Mouse (Mus musculus) bone marrow, adult 2 months (tissue): ENCODE results near the gene Wfdc3. TPM values are rescaled to one million over a fixed set of nuclear protein-coding genes. Genes with fewer than 3 reads are reported as not detected.

Experiments
- H3K27ac ChIP-seq: fragments of 200-500 bp; 2 replicates; pipeline ENCODE4 v1.5.1; 2012; ENCODE audit warnings: low read depth, mild to moderate bottlenecking, control low read depth, inconsistent platforms, low read length; ENCODE audit not compliant: control insufficient read depth, poor library complexity, insufficient read depth
- H3K4me1 ChIP-seq: fragments of 200-500 bp; 2 replicates; pipeline ENCODE4 v1.6.1; 2011; ENCODE audit warnings: low read length; ENCODE audit not compliant: control insufficient read depth, insufficient read depth
- H3K4me3 ChIP-seq: fragments of 200-500 bp; replicated peaks from 2 replicates; pipeline ENCODE3; 2011; ENCODE audit warnings: mild to moderate bottlenecking, low read depth, low read length, control low read depth; ENCODE audit not compliant: control insufficient read depth
- CTCF ChIP-seq: fragments of 200-500 bp; IDR thresholded peaks from 2 replicates; pipeline ENCODE4 v1.5.1; 2011; ENCODE audit warnings: low read length, control low read depth; ENCODE audit not compliant: control insufficient read depth, insufficient read depth
- POLR2A ChIP-seq: fragments of 200-500 bp; IDR thresholded peaks from 2 replicates; pipeline ENCODE4 v1.6.1; 2011; ENCODE audit warnings: low read depth, mild to moderate bottlenecking, control low read depth, low read length, borderline replicate concordance; ENCODE audit not compliant: control insufficient read depth
- WGBS: fragments of 180-500 bp; shearing (Covaris S2); methylation state at CpG from one replicate; pipeline ENCODE4 v1.1.7; 2018; 5-methylcytosine and 5-hydroxymethylcytosine counted together
- polyA plus RNA-seq: library from polyadenylated mRNA; stranded (reverse); fragments of >200 nt; gene quantifications from 2 replicates; pipeline ENCODE4 v1.2.4, GENCODE M21; 2011; ENCODE audit warnings: low replicate concordance; ENCODE audit not compliant: missing spikeins, insufficient read depth, insufficient read length

Gene Wfdc3
- polyA plus RNA-seq, 1 experiment = 2.2 TPM

DNA sequence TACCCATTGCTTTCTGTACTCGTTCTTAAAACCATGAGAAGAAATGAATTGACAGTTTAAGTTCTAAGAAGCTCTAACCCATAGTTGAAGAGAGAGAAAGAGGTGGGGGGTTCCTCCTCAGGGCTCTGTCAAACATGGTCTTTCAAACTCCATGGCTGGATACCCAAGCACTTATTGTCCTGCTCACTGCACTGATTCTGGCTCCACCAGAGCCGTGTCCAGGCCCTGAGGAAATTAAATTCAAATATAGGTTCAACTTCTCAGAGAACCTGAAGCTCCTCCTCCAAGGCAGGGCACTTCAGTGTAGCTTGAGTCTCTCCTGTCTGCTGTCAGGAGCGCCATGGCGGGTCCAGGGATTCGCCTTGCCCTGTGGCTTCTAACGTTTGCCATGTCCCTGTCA, 30.7 kb downstream of the Wfdc3 start, which contains the start of gene Spint5:
TSS of gene Spint5 (plus strand) at position 301 of the 400 bp plus-strand sequence.
- 70% methylated on average over 6 of the region's 6 CpGs for WGBS
- Histone ChIP-seq H3K4me1 (no peaks in the 10 kb centered on the region), H3K27ac (no peak within 1 kb of the TSS), H3K4me3 (no peak within 1 kb of the TSS)
- TF ChIP-seq POLR2A = no peak
- TF ChIP-seq CTCF = no peak

DNA sequence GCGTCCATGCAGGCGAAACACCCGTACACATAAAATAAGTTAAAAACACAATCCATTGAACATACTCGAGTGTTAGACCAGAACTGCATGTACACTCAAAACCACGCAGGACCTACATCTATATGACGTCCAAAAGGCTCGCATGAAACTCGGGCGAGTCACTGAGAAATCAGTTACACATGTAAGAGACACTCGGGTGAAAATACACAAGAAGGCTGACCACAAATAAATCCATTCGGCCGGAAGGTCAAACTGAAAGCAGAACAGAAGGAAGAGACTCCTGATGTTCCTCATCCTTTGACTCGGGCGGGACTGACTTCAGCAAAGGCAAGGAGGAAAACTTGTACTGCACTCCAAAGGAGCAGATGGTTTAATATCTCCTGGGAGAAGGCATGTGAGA, 39.7 kb downstream of the Wfdc3 start:
- Histone ChIP-seq H3K4me3 (no peak overlapping the region), H3K27ac (no peak overlapping the region), H3K4me1 (no peaks in the 10 kb centered on the region)
- WGBS = 82% methylated on average over 14 of the region's 14 CpGs
- TF ChIP-seq POLR2A = no peak
- no peak for TF ChIP-seq CTCF

GRCm38 (mm10) chr2:164705328-164705727, 40.4 kb downstream of the Wfdc3 start:
- TF ChIP-seq CTCF = no peak
- TF ChIP-seq POLR2A = no peak
- WGBS = 88% methylated on average over 6 of the region's 6 CpGs
- H3K4me1 ChIP-seq = no peaks in the 10 kb centered on the region

GRCm38 (mm10) chr2:164704235-164704634, 41.5 kb downstream of the Wfdc3 start:
- TF ChIP-seq POLR2A (no peak), CTCF (no peak)
- Histone ChIP-seq H3K4me3 (no peak overlapping the region), H3K4me1 (no peaks in the 10 kb centered on the region), H3K27ac (no peak overlapping the region)
- 73% methylated on average over 5 of the region's 5 CpGs for WGBS

More at GRCm38 (mm10) chr2:164705328-164705727, 40.4 kb downstream of the Wfdc3 start:
- no peak overlapping the region for H3K4me3 ChIP-seq
- H3K27ac ChIP-seq = no peak overlapping the region

GRCm38 (mm10) chr2:164701761-164702160, 44.0 kb downstream of the Wfdc3 start:
- 70% methylated on average over 5 of the region's 5 CpGs for WGBS
- TF ChIP-seq CTCF (no peak), POLR2A (no peak)
- no peak overlapping the region for H3K27ac ChIP-seq
- H3K4me3 ChIP-seq = no peak overlapping the region
- no peaks in the 10 kb centered on the region for H3K4me1 ChIP-seq

DNA sequence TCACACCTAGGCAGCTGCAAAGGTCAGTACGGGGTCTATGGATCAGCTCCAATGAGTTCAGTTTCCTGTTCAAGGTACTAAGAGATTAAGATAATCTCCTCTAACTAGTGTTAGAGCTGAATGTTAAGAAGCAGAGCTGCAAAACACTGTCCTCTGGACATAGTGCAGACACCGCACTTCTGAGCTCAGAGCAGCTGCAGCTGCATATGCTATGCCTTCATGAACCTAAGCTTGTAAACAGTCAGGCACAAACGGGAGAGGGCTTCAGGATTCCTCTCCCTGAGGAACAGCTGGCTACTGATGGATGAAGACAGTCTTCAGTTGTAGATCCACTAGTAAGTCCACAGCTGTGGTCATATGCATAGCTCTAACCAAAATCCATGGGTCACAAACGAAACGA, 44.8 kb downstream of the Wfdc3 start:
- Histone ChIP-seq H3K27ac (no peak overlapping the region), H3K4me1 (no peaks in the 10 kb centered on the region), H3K4me3 (no peak overlapping the region)
- 65% methylated on average over 5 of the region's 5 CpGs for WGBS
- TF ChIP-seq POLR2A (no peak), CTCF (no peak)

DNA sequence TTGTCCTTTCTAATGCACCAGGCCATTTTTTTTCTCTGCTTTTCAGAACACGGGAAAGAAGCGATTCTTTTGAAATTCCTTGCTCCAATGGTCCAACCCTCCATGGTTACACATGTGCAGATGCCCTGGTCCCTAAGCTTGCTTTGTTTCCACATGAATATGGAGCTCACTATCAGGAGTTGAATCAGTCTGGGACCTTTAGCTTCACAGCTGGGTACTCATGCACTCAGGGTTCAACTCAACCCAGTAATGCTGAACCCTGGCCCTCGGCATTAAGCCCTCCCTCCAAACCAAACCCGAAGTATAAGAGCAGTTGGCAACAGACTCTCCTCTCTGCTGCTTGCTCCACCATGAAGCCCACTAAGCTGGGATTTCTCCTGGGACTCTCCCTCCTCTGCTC, 47.5 kb downstream of the Wfdc3 start, which contains the start of gene Spint4:
TSS of gene Spint4 (plus strand) at position 301 of the 400 bp plus-strand sequence.
- H3K4me3 ChIP-seq = no peak within 1 kb of the TSS
- no peaks in the 10 kb centered on the region for H3K4me1 ChIP-seq
- TF ChIP-seq POLR2A (no peak), CTCF (no peak)
- H3K27ac ChIP-seq = no peak within 1 kb of the TSS
- WGBS = 83% methylated on average over 4 of the region's 4 CpGs

DNA sequence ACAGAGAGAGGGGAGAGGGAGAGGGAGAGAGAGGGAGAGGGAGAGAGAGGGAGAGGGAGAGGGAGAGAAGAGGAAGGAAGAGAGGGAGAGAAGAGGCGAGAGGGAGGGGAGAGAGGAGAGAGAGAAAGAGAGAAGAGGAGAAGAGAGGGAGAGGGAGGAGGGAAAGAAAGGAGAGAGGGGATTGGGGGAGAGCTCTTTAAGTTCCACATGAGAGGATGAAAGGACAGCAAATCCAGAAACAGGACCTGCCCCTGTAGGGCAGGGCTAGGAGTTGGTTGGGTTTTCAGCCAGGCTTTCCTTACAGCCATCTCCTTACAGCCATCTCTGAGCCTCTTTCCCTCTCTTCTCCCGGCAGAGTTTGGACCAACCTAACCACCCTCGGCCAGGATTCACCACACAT, 60.9 kb downstream of the Wfdc3 start, which contains the start of gene Wfdc13:
TSS of gene Wfdc13 (plus strand) at position 301 of the 400 bp plus-strand sequence.
- Histone ChIP-seq H3K4me1 (no peaks in the 10 kb centered on the region; the same call in 1 of the 2 replicates), H3K27ac (no peak within 1 kb of the TSS), H3K4me3 (no peak within 1 kb of the TSS)
- WGBS = 49% methylated on average over 3 of the region's 3 CpGs
- no peak for TF ChIP-seq POLR2A
- TF ChIP-seq CTCF = no peak

Other genes starting within 250 kb of the Wfdc3 start
- 27.8 and 39.1 TPM in 2 replicates for gene Pigt, start 248.4 kb downstream of the Wfdc3 start, polyA plus RNA-seq
- 2.8 TPM in 1 of 2 replicates, not detected in the other for gene Wfdc2, start 183.5 kb downstream of the Wfdc3 start, polyA plus RNA-seq
- not detected in 2 replicates for gene Spint3, start 172.5 kb downstream of the Wfdc3 start, polyA plus RNA-seq
- not detected in 2 replicates for gene Wfdc6a, start 160.5 kb downstream of the Wfdc3 start, polyA plus RNA-seq
- gene Eppin, start 152.3 kb downstream of the Wfdc3 start, polyA plus RNA-seq = not detected in 2 replicates
- not detected in 2 replicates for gene Wfdc6b, start 132.4 kb downstream of the Wfdc3 start, polyA plus RNA-seq
- gene Wfdc8, start 132.3 kb downstream of the Wfdc3 start, polyA plus RNA-seq = not detected in 2 replicates
- gene Wfdc16, start 107.1 kb downstream of the Wfdc3 start, polyA plus RNA-seq = not detected in 2 replicates
- not detected in 2 replicates for gene Wfdc10, start 89.9 kb downstream of the Wfdc3 start, polyA plus RNA-seq
- not detected in 2 replicates for gene Wfdc9, start 89.3 kb downstream of the Wfdc3 start, polyA plus RNA-seq
- gene Wfdc11, start 71.8 kb downstream of the Wfdc3 start, polyA plus RNA-seq = not detected in 2 replicates
- gene Wfdc13, start 60.8 kb downstream of the Wfdc3 start, polyA plus RNA-seq = not detected in 2 replicates
- not detected in 2 replicates for gene Spint4, start 47.4 kb downstream of the Wfdc3 start, polyA plus RNA-seq
- not detected in 2 replicates for gene Spint5, start 30.6 kb downstream of the Wfdc3 start, polyA plus RNA-seq
- 35.3 and 47.6 TPM in 2 replicates for gene Dnttip1, start 52 bp upstream of the Wfdc3 start, polyA plus RNA-seq
- gene Ube2c, start 24.0 kb upstream of the Wfdc3 start, polyA plus RNA-seq = 261 and 459 TPM in 2 replicates
- 9.6 and 12.2 TPM in 2 replicates for gene Tnnc2, start 34.0 kb upstream of the Wfdc3 start, polyA plus RNA-seq
- 2.3 and 5.8 TPM in 2 replicates for gene Snx21, start 39.9 kb upstream of the Wfdc3 start, polyA plus RNA-seq
- gene Acot8, start 59.0 kb upstream of the Wfdc3 start, polyA plus RNA-seq = 16.5 and 36.5 TPM in 2 replicates
- 3.4 and 4.4 TPM in 2 replicates for gene Zswim3, start 59.2 kb upstream of the Wfdc3 start, polyA plus RNA-seq
- gene Zswim1, start 76.8 kb upstream of the Wfdc3 start, polyA plus RNA-seq = 2.1 and 3.7 TPM in 2 replicates
- not detected in 2 replicates for gene Spata25, start 82.6 kb upstream of the Wfdc3 start, polyA plus RNA-seq
- gene Ctsa, start 86.9 kb upstream of the Wfdc3 start, polyA plus RNA-seq = 61.0 and 109 TPM in 2 replicates
- 0.97 TPM in 1 of 2 replicates, not detected in the other for gene Neurl2, start 87.5 kb upstream of the Wfdc3 start, polyA plus RNA-seq
- gene Pltp, start 111.8 kb upstream of the Wfdc3 start, polyA plus RNA-seq = 2.4 and 6.5 TPM in 2 replicates
- 24.8 and 31.6 TPM in 2 replicates for gene Pcif1, start 133.4 kb upstream of the Wfdc3 start, polyA plus RNA-seq
- 17.1 and 35.2 TPM in 2 replicates for gene Zfp335, start 165.8 kb upstream of the Wfdc3 start, polyA plus RNA-seq
- gene Mmp9, start 194.8 kb upstream of the Wfdc3 start, polyA plus RNA-seq = 173 and 363 TPM in 2 replicates
- 3.6 and 5.1 TPM in 2 replicates for gene Slc12a5, start 214.9 kb upstream of the Wfdc3 start, polyA plus RNA-seq